Mouse (Mus musculus): ENCODE data around the gene Fam178b. TPM values are rescaled to one million over a fixed set of nuclear protein-coding genes. Genes with fewer than 3 reads are reported as not detected.

The Fam178b gene
- polyA plus RNA-seq, 1 experiment, result 0.08 TPM

DNA sequence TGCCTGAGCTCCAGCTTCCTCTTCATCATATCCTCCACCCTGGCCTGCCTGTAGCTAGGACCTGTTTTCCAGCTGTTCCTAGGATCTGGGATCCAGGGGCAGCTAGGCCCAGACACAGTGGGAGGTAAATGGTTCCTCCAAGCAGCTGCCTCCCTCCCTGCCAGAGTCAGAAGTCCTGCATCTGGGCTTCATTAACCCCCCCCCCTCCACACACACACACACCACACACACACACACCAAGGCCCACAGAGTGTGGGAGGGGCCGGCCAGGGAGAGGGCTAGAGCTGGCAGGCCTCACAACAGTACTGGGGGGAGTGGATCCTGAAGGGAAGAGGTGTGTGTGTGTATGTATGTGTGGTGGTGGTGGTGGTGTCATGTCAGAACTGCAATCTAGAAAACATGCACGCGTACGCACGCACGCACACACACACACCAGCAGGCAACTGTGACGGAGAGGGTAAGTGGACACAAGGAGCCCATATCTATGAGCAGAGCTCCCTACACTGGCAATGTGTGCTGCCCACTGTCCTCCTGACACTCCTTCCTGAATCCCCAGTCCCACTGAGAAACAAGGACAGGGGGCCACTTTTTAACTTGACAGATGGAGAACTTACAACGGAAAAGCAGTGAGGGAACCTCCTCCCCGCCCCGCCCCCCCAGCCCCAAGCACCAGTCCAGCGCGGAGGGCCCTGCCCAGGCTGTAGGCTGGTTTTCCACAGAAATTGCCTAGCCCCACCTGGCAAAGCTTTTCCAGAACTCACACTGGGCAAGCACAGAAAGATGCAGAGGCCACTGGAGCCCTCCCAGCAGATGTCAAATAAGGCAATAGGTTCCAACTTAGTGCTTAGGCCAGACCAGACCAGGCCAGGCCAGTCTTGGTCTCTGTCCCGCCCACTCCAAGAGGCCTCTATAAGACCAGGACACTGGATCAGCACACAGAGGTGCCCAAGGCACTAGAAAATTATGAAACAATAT, 94.2 kb downstream of the Fam178b start:
- H3ac ChIP-seq (ENCODE audit: control insufficient read depth, insufficient read length, low read depth), result no peak overlapping the region
- H3K79me3 ChIP-seq (ENCODE audit: low read depth), result no peaks in the 10 kb centered on the region
- no peak overlapping the region for H3K4me3 ChIP-seq (ENCODE audit: insufficient read depth, poor library complexity, severe bottlenecking)
- H3K27me3 ChIP-seq (ENCODE audit: control insufficient read depth, insufficient read depth, insufficient read length), result no peaks in the 10 kb centered on the region
- H3K36me3 ChIP-seq (ENCODE audit: control insufficient read depth, insufficient read depth), result no peaks in the 10 kb centered on the region
- no peak for TF ChIP-seq USF1 (IDR thresholded peaks at IDR 0.05; ENCODE audit: low read depth)
- no peak for TF ChIP-seq MYOD1 (IDR thresholded peaks at IDR 0.05; ENCODE audit: control insufficient read depth, insufficient read length, low read depth)
- no peak for TF ChIP-seq FOSL1 (IDR thresholded peaks at IDR 0.05; ENCODE audit: insufficient read depth, low read length, poor library complexity, severe bottlenecking)
- no peak for TF ChIP-seq MAX (IDR thresholded peaks at IDR 0.05)
- no peak for TF ChIP-seq MYOG (IDR thresholded peaks at IDR 0.05; ENCODE audit: control insufficient read depth, extremely low read depth, insufficient read length)
- no peak for TF ChIP-seq CTCF (IDR thresholded peaks at IDR 0.05; ENCODE audit: control insufficient read depth, insufficient read depth, insufficient read length)
- no peak for TF ChIP-seq CEBPB (IDR thresholded peaks at IDR 0.05; ENCODE audit: low read depth)
- H3K79me2 ChIP-seq (ENCODE audit: control insufficient read depth, insufficient read depth), result no peaks in the 10 kb centered on the region

DNA sequence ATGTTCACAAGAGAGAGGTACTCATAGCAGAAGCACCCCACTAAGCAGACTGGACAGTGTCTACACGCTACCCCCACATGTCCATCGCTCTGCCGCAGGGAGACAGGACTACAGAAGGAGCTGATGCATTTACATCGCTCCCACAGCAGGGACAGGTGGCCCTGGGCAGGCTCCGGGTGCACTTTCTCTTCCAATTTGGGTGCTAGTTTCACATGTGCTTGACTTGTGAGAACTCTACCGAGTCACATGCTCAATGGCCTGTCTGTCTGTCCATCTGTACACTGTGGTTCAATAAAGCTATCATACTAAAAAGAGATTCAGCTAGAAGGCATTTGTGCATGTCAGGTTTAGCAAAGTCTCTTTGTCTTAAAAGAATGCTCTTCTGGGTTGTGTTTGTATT, 95.1 kb downstream of the Fam178b start:
- Histone ChIP-seq H3ac (ENCODE audit: control insufficient read depth, insufficient read length, low read depth) (no peak overlapping the region), H3K36me3 (ENCODE audit: control insufficient read depth, insufficient read depth) (no peaks in the 10 kb centered on the region), H3K79me3 (ENCODE audit: low read depth) (no peaks in the 10 kb centered on the region), H3K27me3 (ENCODE audit: control insufficient read depth, insufficient read depth, insufficient read length) (no peaks in the 10 kb centered on the region), H3K79me2 (ENCODE audit: control insufficient read depth, insufficient read depth) (no peaks in the 10 kb centered on the region), H3K4me3 (ENCODE audit: insufficient read depth, poor library complexity, severe bottlenecking) (no peak overlapping the region)
- TF ChIP-seq MYOG (IDR thresholded peaks at IDR 0.05; ENCODE audit: control insufficient read depth, extremely low read depth, insufficient read length) (no peak), MYOD1 (IDR thresholded peaks at IDR 0.05; ENCODE audit: control insufficient read depth, insufficient read length, low read depth) (no peak), MAX (IDR thresholded peaks at IDR 0.05) (no peak), CTCF (IDR thresholded peaks at IDR 0.05; ENCODE audit: control insufficient read depth, insufficient read depth, insufficient read length) (no peak), FOSL1 (IDR thresholded peaks at IDR 0.05; ENCODE audit: insufficient read depth, low read length, poor library complexity, severe bottlenecking) (no peak), CEBPB (IDR thresholded peaks at IDR 0.05; ENCODE audit: low read depth) (no peak), USF1 (IDR thresholded peaks at IDR 0.05; ENCODE audit: low read depth) (no peak)

DNA sequence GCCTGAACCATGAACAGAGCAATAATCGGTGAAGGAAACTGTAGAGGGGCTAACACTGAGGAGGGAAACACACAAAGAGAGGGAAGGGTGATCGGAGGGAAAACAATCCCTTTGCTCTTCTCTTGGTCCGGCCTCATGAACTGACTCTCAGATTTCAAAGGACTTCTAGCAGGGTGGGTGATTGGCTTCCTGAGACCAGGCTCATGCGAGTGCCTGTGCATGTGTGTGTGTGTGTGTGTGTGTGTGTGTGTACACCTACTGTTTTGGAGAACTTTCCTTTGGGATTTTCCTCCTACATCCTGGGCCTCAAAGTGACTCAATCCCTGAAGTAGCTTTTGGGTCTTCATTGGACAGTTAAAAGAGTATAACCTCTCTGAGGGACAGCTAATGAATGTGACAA, 96.7 kb downstream of the Fam178b start:
- no peaks in the 10 kb centered on the region for H3K36me3 ChIP-seq (ENCODE audit: control insufficient read depth, insufficient read depth)
- TF ChIP-seq FOSL1 (IDR thresholded peaks at IDR 0.05; ENCODE audit: insufficient read depth, low read length, poor library complexity, severe bottlenecking), result no peak
- TF ChIP-seq MYOD1 (IDR thresholded peaks at IDR 0.05; ENCODE audit: control insufficient read depth, insufficient read length, low read depth), result no peak
- TF ChIP-seq MYOG (IDR thresholded peaks at IDR 0.05; ENCODE audit: control insufficient read depth, extremely low read depth, insufficient read length), result no peak
- no peak for TF ChIP-seq CTCF (IDR thresholded peaks at IDR 0.05; ENCODE audit: control insufficient read depth, insufficient read depth, insufficient read length)
- TF ChIP-seq CEBPB (IDR thresholded peaks at IDR 0.05; ENCODE audit: low read depth), result no peak
- TF ChIP-seq MAX (IDR thresholded peaks at IDR 0.05), result no peak
- no peak for TF ChIP-seq USF1 (IDR thresholded peaks at IDR 0.05; ENCODE audit: low read depth)

DNA sequence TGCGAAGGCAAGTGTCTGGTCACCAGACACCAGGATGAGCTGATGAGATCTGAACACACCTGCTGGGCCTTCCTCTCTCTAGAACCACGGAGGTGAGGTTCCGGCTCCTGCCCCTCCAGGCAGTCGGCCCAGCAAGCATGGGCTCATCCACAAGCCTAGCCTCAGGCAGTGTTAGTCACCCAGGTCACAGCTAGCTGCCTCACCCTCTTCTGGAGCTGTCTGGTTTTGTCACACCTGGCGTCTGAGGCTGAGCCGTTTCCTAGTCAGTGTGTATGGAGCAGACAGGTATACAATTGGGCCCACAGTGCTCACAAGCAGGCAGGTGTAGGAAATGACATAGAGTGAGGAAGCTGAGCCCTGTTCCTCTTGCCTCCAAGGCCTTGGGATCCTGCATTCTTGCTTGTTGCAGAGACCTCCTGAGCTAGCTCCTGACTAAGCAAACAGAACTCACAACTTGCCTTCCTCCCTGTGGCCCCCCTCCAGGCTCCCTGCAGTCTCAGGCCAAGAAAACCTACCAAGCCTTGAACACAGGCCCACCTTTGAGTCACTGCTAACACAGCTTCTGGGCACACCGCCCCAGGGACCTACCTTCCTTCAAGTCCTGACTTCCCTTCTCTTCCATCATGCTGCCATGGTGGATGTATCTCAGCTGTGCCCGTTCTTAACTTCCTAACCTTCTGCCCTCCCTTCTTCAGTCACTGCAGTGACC, 99.4 kb downstream of the Fam178b start:
- Histone ChIP-seq H3ac (ENCODE audit: control insufficient read depth, insufficient read length, low read depth) (no peak overlapping the region), H3K4me3 (ENCODE audit: insufficient read depth, poor library complexity, severe bottlenecking) (no peak overlapping the region), H3K36me3 (ENCODE audit: control insufficient read depth, insufficient read depth) (no peaks in the 10 kb centered on the region), H3K79me2 (ENCODE audit: control insufficient read depth, insufficient read depth) (no peaks in the 10 kb centered on the region), H3K79me3 (ENCODE audit: low read depth) (no peaks in the 10 kb centered on the region), H3K27me3 (ENCODE audit: control insufficient read depth, insufficient read depth, insufficient read length) (no peaks in the 10 kb centered on the region)
- TF ChIP-seq MYOG (IDR thresholded peaks at IDR 0.05; ENCODE audit: control insufficient read depth, extremely low read depth, insufficient read length) (no peak), MYOD1 (IDR thresholded peaks at IDR 0.05; ENCODE audit: control insufficient read depth, insufficient read length, low read depth) (no peak), FOSL1 (IDR thresholded peaks at IDR 0.05; ENCODE audit: insufficient read depth, low read length, poor library complexity, severe bottlenecking) (no peak), MAX (IDR thresholded peaks at IDR 0.05) (no peak), CEBPB (IDR thresholded peaks at IDR 0.05; ENCODE audit: low read depth) (no peak), USF1 (IDR thresholded peaks at IDR 0.05; ENCODE audit: low read depth) (no peak), CTCF (IDR thresholded peaks at IDR 0.05; ENCODE audit: control insufficient read depth, insufficient read depth, insufficient read length) (no peak)

More for the DNA sequence above, 96.7 kb downstream of the Fam178b start:
- Histone ChIP-seq H3K79me2 (ENCODE audit: control insufficient read depth, insufficient read depth) (no peaks in the 10 kb centered on the region), H3K79me3 (ENCODE audit: low read depth) (no peaks in the 10 kb centered on the region), H3ac (ENCODE audit: control insufficient read depth, insufficient read length, low read depth) (no peak overlapping the region), H3K4me3 (ENCODE audit: insufficient read depth, poor library complexity, severe bottlenecking) (no peak overlapping the region), H3K27me3 (ENCODE audit: control insufficient read depth, insufficient read depth, insufficient read length) (no peaks in the 10 kb centered on the region)

DNA sequence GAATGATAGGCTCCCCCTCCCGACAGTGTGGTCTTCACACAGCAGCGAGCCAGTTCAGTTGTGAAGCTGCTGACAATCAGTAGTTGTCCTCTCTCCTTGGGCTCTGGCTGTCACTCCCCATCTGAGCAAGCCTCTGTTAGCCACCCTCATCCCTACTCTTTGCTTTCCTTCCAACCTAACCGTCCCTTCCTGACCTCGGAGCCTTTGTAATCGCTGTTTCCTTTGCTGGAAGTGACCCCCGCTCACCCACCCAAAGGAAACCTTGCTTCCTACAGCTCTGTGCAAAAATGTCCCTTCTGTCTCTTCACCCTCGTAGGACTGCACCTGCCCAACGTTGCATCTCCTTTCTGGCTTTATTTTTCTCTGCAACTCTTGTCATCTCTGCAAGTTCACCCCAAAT, 100.8 kb downstream of the Fam178b start:
- no peaks in the 10 kb centered on the region for H3K79me3 ChIP-seq (ENCODE audit: low read depth)
- no peaks in the 10 kb centered on the region for H3K27me3 ChIP-seq (ENCODE audit: control insufficient read depth, insufficient read depth, insufficient read length)
- TF ChIP-seq USF1 (IDR thresholded peaks at IDR 0.05; ENCODE audit: low read depth) (no peak), FOSL1 (IDR thresholded peaks at IDR 0.05; ENCODE audit: insufficient read depth, low read length, poor library complexity, severe bottlenecking) (no peak), CTCF (IDR thresholded peaks at IDR 0.05; ENCODE audit: control insufficient read depth, insufficient read depth, insufficient read length) (no peak), MAX (IDR thresholded peaks at IDR 0.05) (no peak), MYOG (IDR thresholded peaks at IDR 0.05; ENCODE audit: control insufficient read depth, extremely low read depth, insufficient read length) (no peak), CEBPB (IDR thresholded peaks at IDR 0.05; ENCODE audit: low read depth) (no peak), MYOD1 (IDR thresholded peaks at IDR 0.05; ENCODE audit: control insufficient read depth, insufficient read length, low read depth) (no peak)
- no peaks in the 10 kb centered on the region for H3K36me3 ChIP-seq (ENCODE audit: control insufficient read depth, insufficient read depth)
- H3K4me3 ChIP-seq (ENCODE audit: insufficient read depth, poor library complexity, severe bottlenecking), result no peak overlapping the region
- no peaks in the 10 kb centered on the region for H3K79me2 ChIP-seq (ENCODE audit: control insufficient read depth, insufficient read depth)
- H3ac ChIP-seq (ENCODE audit: control insufficient read depth, insufficient read length, low read depth), result no peak overlapping the region

Measured in C2C12 (cell line).